Mouse (Mus musculus) brain, embryonic 14.5 days (tissue): ENCODE measurements at regions not wholly inside any gene's neighbourhood (a gene's known extent, or its start where the extent isn't known, plus 50 kb on each side); places are given as distances from the start of the nearest gene placed in this dataset.

Experiments used
- CTCF ChIP-seq: fragments of 200-500 bp; IDR thresholded peaks from 2 replicates; pipeline ENCODE4 v1.5.1; 2012; ENCODE audit warnings: inconsistent platforms, mild to moderate bottlenecking, moderate library complexity, borderline replicate concordance; ENCODE audit not compliant: insufficient read depth, insufficient read length; ENCODE audit errors: extremely low read depth
- POLR2A ChIP-seq: fragments of 200-500 bp; IDR thresholded peaks from 2 replicates; pipeline ENCODE4 v1.6.1; 2012; ENCODE audit warnings: mild to moderate bottlenecking, inconsistent platforms, borderline replicate concordance; ENCODE audit not compliant: poor library complexity, insufficient read depth, insufficient read length, severe bottlenecking; ENCODE audit errors: extremely low read depth

GRCm38 (mm10) chr3:31573849-31574248 is 263.7 kb upstream of the Slc7a14 start:
- TF ChIP-seq POLR2A (no peak), CTCF (no peak)
